Mouse (Mus musculus) kidney, embryonic 16.5 days (tissue): ENCODE data around the gene Rbpjl. TPM values are rescaled to one million over a fixed set of nuclear protein-coding genes. Genes with fewer than 3 reads are reported as not detected.

Experiments used
- ATAC-seq: fragments of 200-750 bp; cut with Nextera tagmentation; 2 replicates; pipeline ENCODE4 v1.8.0; 2017; ENCODE audit warnings: moderate TSS enrichment; ENCODE audit not compliant: low FRiP score, low TSS enrichment
- H3K27ac ChIP-seq: fragments of 300-500 bp; sonication (generic); 2 replicates; pipeline ENCODE4 v1.5.1; 2014; ENCODE audit warnings: low read length
- H3K27me3 ChIP-seq: fragments of 300-500 bp; sonication (generic); 2 replicates; pipeline ENCODE4 v1.6.1; 2014; ENCODE audit warnings: low read length, control low read depth, mixed read lengths; ENCODE audit not compliant: insufficient read depth
- H3K36me3 ChIP-seq: fragments of 300-500 bp; sonication (generic); 2 replicates; pipeline ENCODE4 v1.6.1; 2014; ENCODE audit warnings: low read length, control low read depth, mixed read lengths; ENCODE audit not compliant: insufficient read depth
- H3K4me1 ChIP-seq: fragments of 300-500 bp; sonication (generic); 2 replicates; pipeline ENCODE4 v1.6.1; 2014; ENCODE audit warnings: low read length, control low read depth, mixed read lengths; ENCODE audit not compliant: insufficient read depth
- H3K4me2 ChIP-seq: fragments of 300-500 bp; sonication (generic); replicated peaks from 2 replicates; pipeline ENCODE4 v1.6.1; 2014; ENCODE audit warnings: low read depth, low read length
- H3K4me3 ChIP-seq: fragments of 300-500 bp; sonication (generic); 2 replicates; pipeline ENCODE4 v1.5.1; 2014; ENCODE audit warnings: mild to moderate bottlenecking, low read length
- H3K9ac ChIP-seq: fragments of 300-500 bp; sonication (generic); replicated peaks from 2 replicates; pipeline ENCODE4 v1.6.1; 2014; ENCODE audit warnings: low read length
- H3K9me3 ChIP-seq: fragments of 300-500 bp; sonication (generic); 2 replicates; pipeline ENCODE4 v1.6.1; 2016; ENCODE audit warnings: low read length, control low read depth
- WGBS: fragments of 180-500 bp; shearing (Covaris S2); extraction: QIAGEN DNeasy Blood & Tissue Kit; methylation state at CpG from one replicate; pipeline ENCODE4 v1.1.7; 2014; 5-methylcytosine and 5-hydroxymethylcytosine counted together
- polyA plus RNA-seq: library from polyadenylated mRNA; unstranded; fragments of >200 nt; fragmentation: Nextera tagmentation; extraction: Ambion mirVana; gene quantifications from 2 replicates; pipeline ENCODE4 v1.2.1, GENCODE M21; 2015

Rbpjl gene
- polyA plus RNA-seq, 1 experiment from 2014 or later: 0.29 TPM

DNA sequence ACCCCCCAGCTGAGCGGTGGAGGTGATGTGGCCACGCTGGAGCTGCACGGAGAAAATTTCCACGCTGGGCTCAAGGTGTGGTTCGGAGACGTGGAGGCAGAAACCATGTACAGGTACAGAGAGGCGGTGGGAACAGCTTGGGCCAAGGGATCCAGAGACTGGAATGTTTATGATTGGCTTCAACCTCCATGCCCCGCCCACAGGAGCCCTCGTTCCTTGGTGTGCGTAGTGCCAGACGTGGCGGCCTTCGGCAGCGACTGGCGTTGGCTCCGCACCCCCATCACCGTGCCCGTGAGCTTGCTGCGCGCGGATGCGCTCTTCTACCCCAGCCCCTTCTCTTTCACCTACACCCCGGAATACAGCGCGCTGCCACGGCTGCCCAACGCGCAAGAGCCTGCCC is 11.2 kb downstream of the Rbpjl start:
- 17% methylated on average over 28 of the region's 28 CpGs for WGBS
- no peak for ATAC-seq
- H3K9ac ChIP-seq: peak overlapping the region; percentile 42; the same call in 1 of the 2 replicates

DNA sequence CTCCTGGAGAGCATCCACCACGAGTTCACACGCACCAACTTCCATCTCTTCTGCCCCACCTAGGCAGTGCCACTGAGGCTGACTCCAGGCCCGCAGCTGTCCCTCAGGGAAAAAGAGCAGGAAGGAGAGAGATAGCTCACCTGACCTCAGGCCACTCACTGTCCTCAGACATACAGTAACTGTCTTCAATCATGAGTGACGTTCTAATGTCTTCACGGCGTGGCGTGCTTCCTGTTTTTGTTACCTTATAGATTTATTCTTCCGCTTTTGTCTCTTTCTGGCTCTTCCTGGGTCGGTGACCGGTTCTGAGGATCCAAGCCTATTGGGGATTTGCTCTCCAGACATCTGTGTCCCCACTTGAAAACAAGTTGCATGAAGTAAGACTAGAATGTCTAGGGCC is 11.6 kb downstream of the Rbpjl start:
- peaks cover 15% of the 10 kb centered on the region; the same call in 1 of the 2 replicates for H3K4me1 ChIP-seq
- H3K27ac ChIP-seq: no peak overlapping the region
- no peak for ATAC-seq
- H3K36me3 ChIP-seq: no peaks in the 10 kb centered on the region
- H3K4me2 ChIP-seq: peak overlapping the region; percentile 47
- peaks cover 20% of the 10 kb centered on the region for H3K27me3 ChIP-seq
- H3K4me3 ChIP-seq: peak overlapping the region; percentile 19; the same call in 1 of the 2 replicates
- WGBS: 62% methylated on average over 10 of the region's 10 CpGs
- peak overlapping the region; percentile 42; the same call in 1 of the 2 replicates for H3K9ac ChIP-seq
- no peaks in the 10 kb centered on the region for H3K9me3 ChIP-seq

More for the DNA sequence above, 11.2 kb downstream of the Rbpjl start:
- no peaks in the 10 kb centered on the region for H3K36me3 ChIP-seq
- no peak overlapping the region for H3K27ac ChIP-seq
- H3K4me1 ChIP-seq: peaks cover 11% of the 10 kb centered on the region; the same call in 1 of the 2 replicates
- H3K4me2 ChIP-seq: peak overlapping the region; percentile 47
- H3K4me3 ChIP-seq: peak overlapping the region; percentile 19; the same call in 1 of the 2 replicates
- H3K27me3 ChIP-seq: peaks cover 25% of the 10 kb centered on the region
- H3K9me3 ChIP-seq: no peaks in the 10 kb centered on the region

DNA sequence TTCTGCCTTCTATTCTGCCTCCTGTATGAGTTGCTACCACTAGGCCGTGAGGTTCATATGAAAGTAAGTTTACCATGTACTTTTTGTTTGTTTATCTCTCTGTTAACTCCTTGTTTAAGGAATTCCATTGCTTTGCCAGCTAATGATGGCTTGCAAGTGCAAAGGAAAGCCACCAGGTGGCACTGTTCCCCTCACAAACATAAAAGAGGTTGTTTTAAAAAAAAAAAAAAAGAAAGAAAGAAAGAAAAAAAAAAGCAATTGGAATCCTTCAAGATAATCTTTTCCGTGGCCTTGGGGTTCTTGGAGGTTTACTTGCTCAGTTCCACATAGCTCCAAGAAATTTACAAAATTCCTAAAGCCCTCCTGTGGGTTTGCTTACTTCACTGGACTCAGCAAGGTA is 14.3 kb downstream of the Rbpjl start:
- no peak for ATAC-seq
- Histone ChIP-seq H3K4me1 (peaks cover 17% of the 10 kb centered on the region; the same call in 1 of the 2 replicates), H3K27ac (no peak overlapping the region), H3K27me3 (0 out of 2 replicates have a peak, but pooled peaks cover 6% of the 10 kb centered on the region), H3K9me3 (no peaks in the 10 kb centered on the region), H3K4me2 (no peak overlapping the region), H3K4me3 (no peak overlapping the region), H3K36me3 (no peaks in the 10 kb centered on the region), H3K9ac (no peak overlapping the region)
- 3% methylated on average over 2 of the region's 2 CpGs for WGBS

DNA sequence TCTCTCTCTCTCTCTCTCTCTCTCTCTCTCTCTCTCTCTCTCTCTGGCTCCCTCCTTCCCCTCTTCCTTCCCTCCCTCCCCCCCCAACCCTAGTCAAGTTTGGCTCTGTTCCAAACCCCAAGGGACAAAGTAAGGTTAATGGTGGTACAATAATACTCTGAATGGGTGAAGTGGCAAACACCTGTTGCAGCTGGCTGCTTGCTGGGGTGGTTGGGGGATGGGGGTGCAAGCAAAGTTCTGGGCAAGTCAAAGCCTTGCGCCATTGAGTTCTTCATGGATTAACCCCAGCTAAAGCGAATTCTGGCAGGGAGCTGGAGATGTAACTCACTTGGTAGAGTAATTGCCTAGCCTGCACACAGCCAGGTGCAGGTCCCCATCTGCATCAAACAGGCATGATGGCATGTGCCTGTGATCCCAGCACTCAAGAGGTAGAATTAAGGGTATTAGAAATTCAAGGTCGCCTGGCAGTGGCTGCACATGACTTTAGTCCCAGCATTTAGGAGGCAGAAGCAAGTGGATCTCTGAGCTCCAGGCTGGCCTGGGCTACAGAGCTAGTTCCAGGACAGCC is 15.5 kb downstream of the Rbpjl start:
- H3K27ac ChIP-seq: peak overlapping the region; percentile 64; the same call in 1 of the 2 replicates
- no peak for ATAC-seq
- H3K27me3 ChIP-seq: 0 out of 2 replicates have a peak, but pooled peaks cover 6% of the 10 kb centered on the region
- H3K4me2 ChIP-seq: no peak overlapping the region
- peaks cover 2% of the 10 kb centered on the region; the same call in 1 of the 2 replicates for H3K36me3 ChIP-seq
- WGBS: 22% methylated on average over 3 of the region's 3 CpGs
- no peak overlapping the region for H3K4me3 ChIP-seq
- peaks cover 17% of the 10 kb centered on the region; the same call in 1 of the 2 replicates for H3K4me1 ChIP-seq
- H3K9ac ChIP-seq: no peak overlapping the region
- no peaks in the 10 kb centered on the region for H3K9me3 ChIP-seq

DNA sequence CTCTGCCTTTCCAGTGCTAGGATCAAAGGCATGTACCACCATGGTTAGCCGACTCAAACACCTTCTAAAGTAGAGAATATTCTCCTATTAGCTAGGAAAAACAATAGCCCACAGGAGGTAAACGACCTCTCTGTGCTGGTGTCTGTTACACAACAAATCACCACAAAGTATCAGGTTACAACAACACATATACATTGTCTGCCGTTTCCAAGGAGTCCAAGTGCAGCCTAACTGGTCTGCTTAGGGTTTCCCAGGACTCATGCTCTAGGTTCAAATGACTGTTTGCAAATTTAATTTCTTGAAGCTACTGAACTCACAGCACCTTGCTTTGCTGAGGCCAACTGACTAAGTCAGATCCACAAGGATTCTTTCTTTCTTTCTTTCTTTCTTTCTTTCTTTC is 16.5 kb downstream of the Rbpjl start:
- H3K27me3 ChIP-seq: no peaks in the 10 kb centered on the region
- peaks cover 13% of the 10 kb centered on the region for H3K36me3 ChIP-seq
- H3K4me1 ChIP-seq: peaks cover 12% of the 10 kb centered on the region; the same call in 1 of the 2 replicates
- H3K4me3 ChIP-seq: no peak overlapping the region
- ATAC-seq: peak; percentile 58
- H3K27ac ChIP-seq: peak overlapping the region; percentile 64; the same call in 1 of the 2 replicates
- no peak overlapping the region for H3K9ac ChIP-seq
- H3K4me2 ChIP-seq: 0 out of 2 replicates have a peak overlapping the region, but pooled peaks have one; percentile 0
- 0% methylated on average over 3 of the region's 3 CpGs for WGBS
- no peaks in the 10 kb centered on the region for H3K9me3 ChIP-seq

DNA sequence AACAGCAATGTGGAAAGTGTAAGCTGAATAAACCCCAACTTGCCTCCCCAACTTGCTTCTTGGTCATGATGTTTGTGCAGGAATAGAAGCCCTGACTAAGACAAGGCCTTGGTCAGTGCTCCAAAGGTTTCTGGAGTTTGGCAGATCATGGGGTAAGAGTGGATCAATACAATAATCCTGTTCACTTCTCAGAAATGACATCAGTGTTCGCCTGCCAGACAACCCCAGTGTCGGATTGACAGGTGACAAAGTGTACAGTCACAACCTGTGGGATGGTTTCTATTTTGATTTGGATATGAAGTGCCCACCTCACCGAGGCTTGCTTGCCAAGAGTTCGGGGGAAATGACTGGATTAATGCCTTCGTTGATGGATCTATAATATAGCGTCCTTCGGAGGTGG is 18.4 kb downstream of the Rbpjl start:
- Histone ChIP-seq H3K36me3 (peaks cover 17% of the 10 kb centered on the region), H3K27me3 (no peaks in the 10 kb centered on the region), H3K27ac (peak overlapping the region; percentile 23; the same call in 1 of the 2 replicates), H3K4me1 (peaks cover 12% of the 10 kb centered on the region; the same call in 1 of the 2 replicates), H3K4me2 (no peak overlapping the region), H3K9me3 (no peaks in the 10 kb centered on the region), H3K4me3 (no peak overlapping the region), H3K9ac (no peak overlapping the region)
- WGBS: 90% methylated on average over 7 of the region's 7 CpGs
- ATAC-seq: no peak

DNA sequence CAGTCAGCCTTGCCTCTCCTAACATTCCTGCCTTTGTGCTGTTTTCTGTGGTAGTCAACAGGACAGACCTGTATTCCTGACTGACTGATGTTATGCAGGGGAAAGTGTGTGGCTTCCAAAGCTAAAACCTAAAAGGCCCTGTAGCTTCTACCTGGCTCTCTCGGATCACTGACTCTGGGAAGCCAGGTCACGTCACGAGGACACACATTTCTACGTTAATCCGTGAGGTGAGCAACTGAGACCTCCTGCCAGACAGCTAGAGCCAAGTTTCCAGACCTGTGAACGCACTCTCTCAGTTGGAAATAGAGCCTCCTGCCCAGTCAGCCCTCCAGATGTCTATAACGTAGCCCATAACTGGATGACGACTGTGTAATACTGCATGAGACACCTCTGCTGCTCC is 19.0 kb downstream of the Rbpjl start:
- Histone ChIP-seq H3K36me3 (peaks cover 17% of the 10 kb centered on the region), H3K4me3 (no peak overlapping the region), H3K27me3 (no peaks in the 10 kb centered on the region), H3K27ac (peak overlapping the region; percentile 23; the same call in 1 of the 2 replicates), H3K4me1 (peaks cover 12% of the 10 kb centered on the region; the same call in 1 of the 2 replicates), H3K4me2 (no peak overlapping the region), H3K9ac (no peak overlapping the region), H3K9me3 (no peaks in the 10 kb centered on the region)
- 80% methylated on average over 8 of the region's 8 CpGs for WGBS
- no peak for ATAC-seq

DNA sequence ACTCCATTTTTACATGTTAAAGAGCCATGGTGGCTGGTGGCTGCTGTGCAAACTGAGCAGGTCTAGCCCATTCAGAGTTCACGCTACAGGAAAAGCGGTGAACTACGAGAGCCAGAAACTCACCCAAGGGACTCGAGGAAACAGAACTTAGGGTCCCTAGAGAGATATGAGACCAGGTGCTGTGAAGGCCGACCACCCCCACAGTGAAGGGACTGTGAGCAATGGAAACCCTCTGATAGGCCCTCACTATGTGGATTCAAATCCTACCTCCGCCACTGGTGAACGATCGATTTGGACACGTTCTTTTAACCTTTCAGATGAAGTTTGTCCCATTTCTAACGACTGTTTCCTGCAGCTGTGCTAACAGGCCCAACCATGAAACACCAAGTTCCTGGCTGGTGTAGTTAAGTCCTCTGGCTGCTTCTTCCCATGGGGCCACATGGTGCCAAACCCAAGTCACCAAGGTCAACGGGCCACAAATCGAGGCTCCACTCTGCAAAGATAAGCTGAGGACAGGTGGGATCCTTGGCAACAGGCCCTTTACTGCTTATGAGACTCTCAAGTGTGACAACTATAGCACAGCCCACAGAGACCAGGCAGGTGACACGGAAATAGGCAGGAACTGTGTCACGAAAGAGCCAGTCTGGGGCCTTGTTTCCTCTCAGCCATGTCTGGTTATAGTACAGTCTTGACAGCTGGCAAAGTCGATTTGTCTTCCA is 19.9 kb downstream of the Rbpjl start:
- Histone ChIP-seq H3K4me2 (no peak overlapping the region), H3K27me3 (no peaks in the 10 kb centered on the region), H3K4me3 (no peak overlapping the region), H3K9ac (no peak overlapping the region), H3K36me3 (peaks cover 23% of the 10 kb centered on the region), H3K9me3 (no peaks in the 10 kb centered on the region), H3K27ac (no peak overlapping the region), H3K4me1 (peaks cover 12% of the 10 kb centered on the region; the same call in 1 of the 2 replicates)
- no peak for ATAC-seq
- WGBS: 81% methylated on average over 15 of the region's 15 CpGs

DNA sequence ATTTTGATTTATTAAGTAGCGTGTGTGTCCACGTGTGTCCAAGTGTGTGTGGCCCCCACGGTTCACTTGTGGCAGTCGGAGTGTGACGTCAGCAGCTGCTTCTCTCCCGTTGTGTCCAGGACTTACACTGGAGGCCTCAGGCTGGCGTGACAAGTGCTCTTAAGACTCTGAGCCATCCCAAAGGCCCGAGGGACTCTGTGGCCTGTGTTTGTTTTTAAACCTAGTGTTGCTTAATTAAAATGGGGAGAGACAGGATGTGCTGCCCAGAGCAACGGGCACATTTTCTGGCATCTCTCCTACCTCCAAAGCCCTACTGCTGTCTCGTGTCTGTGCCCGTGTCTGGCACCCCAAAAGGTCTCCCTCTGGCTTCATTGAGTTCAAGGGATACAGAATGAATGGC is 20.5 kb downstream of the Rbpjl start:
- Histone ChIP-seq H3K9me3 (no peaks in the 10 kb centered on the region), H3K4me3 (no peak overlapping the region), H3K4me1 (peaks cover 12% of the 10 kb centered on the region; the same call in 1 of the 2 replicates), H3K9ac (no peak overlapping the region), H3K4me2 (no peak overlapping the region), H3K36me3 (peaks cover 29% of the 10 kb centered on the region), H3K27ac (no peak overlapping the region), H3K27me3 (no peaks in the 10 kb centered on the region)
- ATAC-seq: no peak
- 76% methylated on average over 11 of the region's 11 CpGs for WGBS
